Mouse (Mus musculus) adrenal gland, postnatal 14 days (tissue): ENCODE data around the gene Txnip. TPM values are rescaled to one million over a fixed set of nuclear protein-coding genes. Genes with fewer than 3 reads are reported as not detected.

Experiments
- DNase-seq: peaks from one replicate; pipeline ENCODE4 v3.0.0; 2021; ENCODE audit warnings: mixed read lengths
- total RNA-seq: library from RNA; stranded (reverse); gene quantifications from 2 replicates; pipeline ENCODE4 v1.2.3, GENCODE M21; 2021

Txnip gene
- total RNA-seq, 1 experiment from 2014 or later, result 479 TPM

GRCm38 (mm10) chr3:96551203-96551602, 6.6 kb upstream of the Txnip start:
- peak; percentile 81 for DNase-seq

GRCm38 (mm10) chr3:96551890-96552289, 5.9 kb upstream of the Txnip start:
- no peak for DNase-seq

- DNase-seq, result no peak
These were observed 4.2 kb upstream of the Txnip start for GRCm38 (mm10) chr3:96553601-96554000.

GRCm38 (mm10) chr3:96554251-96554650, 3.5 kb upstream of the Txnip start:
- no peak for DNase-seq

- DNase-seq, result peak; percentile 83
These were observed 2.6 kb upstream of the Txnip start for GRCm38 (mm10) chr3:96555041-96555596.

GRCm38 (mm10) chr3:96555999-96556614, 1.6 kb upstream of the Txnip start:
- no peak for DNase-seq

- DNase-seq, result no peak
These were observed 814 bp upstream of the Txnip start for GRCm38 (mm10) chr3:96556651-96557635.

GRCm38 (mm10) chr3:96558159-96558558, 402 bp downstream of the Txnip start:
- peak; percentile 63 for DNase-seq

GRCm38 (mm10) chr3:96558668-96559196, 975 bp downstream of the Txnip start:
- DNase-seq, result no peak

GRCm38 (mm10) chr3:96559398-96559910, 1.7 kb downstream of the Txnip start:
- DNase-seq, result no peak

GRCm38 (mm10) chr3:96559911-96560850, 2.4 kb downstream of the Txnip start:
- peak; percentile 44 for DNase-seq

- DNase-seq, result peak; percentile 16
These were observed 3.3 kb downstream of the Txnip start for GRCm38 (mm10) chr3:96560881-96561668.

- peak; percentile 59 for DNase-seq
These were observed 4.4 kb downstream of the Txnip start for GRCm38 (mm10) chr3:96561946-96562681.

GRCm38 (mm10) chr3:96563267-96563666, 5.5 kb downstream of the Txnip start:
- DNase-seq, result peak; percentile 64

- DNase-seq, result peak; percentile 52
These were observed 6.3 kb downstream of the Txnip start for GRCm38 (mm10) chr3:96563911-96564632.

- peak; percentile 66 for DNase-seq
These were observed 6.9 kb downstream of the Txnip start for GRCm38 (mm10) chr3:96564633-96565032.

- no peak for DNase-seq
These were observed 7.3 kb downstream of the Txnip start for GRCm38 (mm10) chr3:96565105-96565504.

- DNase-seq, result no peak
These were observed 9.1 kb downstream of the Txnip start for GRCm38 (mm10) chr3:96566661-96567450.
